Mouse (Mus musculus): ENCODE data around the gene Htr2a.

The Htr2a gene

GRCm38 (mm10) chr14:74691963-74692362, 51.3 kb downstream of the Htr2a start:
- in situ Hi-C loops (cut with MboI; ENCODE audit: unreplicated experiment in 2 of 2) = no loop called here

- in situ Hi-C loops (cut with MboI; ENCODE audit: unreplicated experiment in 2 of 2) = no loop called here
Measured at GRCm38 (mm10) chr14:74696766-74697165, 56.1 kb downstream of the Htr2a start.

- in situ Hi-C loops (cut with MboI; ENCODE audit: unreplicated experiment in 2 of 2) = no loop called here
Measured at GRCm38 (mm10) chr14:74697432-74697831, 56.8 kb downstream of the Htr2a start.

- in situ Hi-C loops (cut with MboI; ENCODE audit: unreplicated experiment in 2 of 2) = no loop called here
Measured at GRCm38 (mm10) chr14:74699241-74699640, 58.6 kb downstream of the Htr2a start.

- in situ Hi-C loops (cut with MboI; ENCODE audit: unreplicated experiment in 2 of 2) = loop anchor here (10.0 to 25.0 kb wide), 3 partner anchors 1179 to 1617 kb away; partner anchors contain the start of genes Rcbtb2 (in 1 of the 2) and Sucla2 (in 1 of the 2)
Measured at GRCm38 (mm10) chr14:74703930-74704329, 63.3 kb downstream of the Htr2a start.

- in situ Hi-C loops (cut with MboI; ENCODE audit: unreplicated experiment in 2 of 2) = loop anchor here (5.0 to 25.0 kb wide), 4 partner anchors 932 to 1622 kb away; partner anchors contain the start of genes Rcbtb2 (in 1 of the 2) and Sucla2 (in 1 of the 2)
Measured at GRCm38 (mm10) chr14:74709054-74709453, 68.4 kb downstream of the Htr2a start.

- in situ Hi-C loops (cut with MboI; ENCODE audit: unreplicated experiment in 2 of 2) = loop anchor here (25.0 kb wide), 2 partner anchors 1611 to 1636 kb away; partner anchors contain the start of gene Rcbtb2 (in 1 of the 2)
Measured at GRCm38 (mm10) chr14:74723541-74723940, 82.9 kb downstream of the Htr2a start.

GRCm38 (mm10) chr14:74731221-74732078, 90.8 kb downstream of the Htr2a start:
- in situ Hi-C loops (cut with MboI; ENCODE audit: unreplicated experiment in 2 of 2) = loop anchor here (25.0 kb wide), 2 partner anchors 1006 to 1381 kb away; partner anchors contain the start of genes Gpalpp1 (in 1 of the 2) and Nufip1 (in 1 of the 2)

GRCm38 (mm10) chr14:74732079-74732783, 91.6 kb downstream of the Htr2a start, which contains the start of gene Esd:
Gene Esd (plus strand): TSS chr14:74732297.
- in situ Hi-C loops (cut with MboI; ENCODE audit: unreplicated experiment in 2 of 2) = loop anchor here (25.0 kb wide), 2 partner anchors 1005 to 1380 kb away; partner anchors contain the start of genes Gpalpp1 (in 1 of the 2) and Nufip1 (in 1 of the 2)

GRCm38 (mm10) chr14:74733397-74733796, 92.8 kb downstream of the Htr2a start:
- in situ Hi-C loops (cut with MboI; ENCODE audit: unreplicated experiment in 2 of 2) = loop anchor here (25.0 kb wide), 2 partner anchors 1004 to 1379 kb away; partner anchors contain the start of genes Gpalpp1 (in 1 of the 2) and Nufip1 (in 1 of the 2)

- in situ Hi-C loops (cut with MboI; ENCODE audit: unreplicated experiment in 2 of 2) = loop anchor here (25.0 kb wide), 2 partner anchors 1002 to 1377 kb away; partner anchors contain the start of genes Gpalpp1 (in 1 of the 2) and Nufip1 (in 1 of the 2)
Measured at GRCm38 (mm10) chr14:74735471-74735870, 94.8 kb downstream of the Htr2a start.

- in situ Hi-C loops (cut with MboI; ENCODE audit: unreplicated experiment in 2 of 2) = loop anchor here (25.0 kb wide), 2 partner anchors 1000 to 1375 kb away; partner anchors contain the start of genes Gpalpp1 (in 1 of the 2) and Nufip1 (in 1 of the 2)
Measured at GRCm38 (mm10) chr14:74736850-74737249, 96.2 kb downstream of the Htr2a start.

Measured in v-Abl transformed pro-B cells (cell line).